Mouse (Mus musculus) midbrain, postnatal 0 days (tissue): ENCODE results near the gene Pcdh19. TPM values are rescaled to one million over a fixed set of nuclear protein-coding genes. Genes with fewer than 3 reads are reported as not detected.

Experiments used
- ATAC-seq: fragments of 200-750 bp; cut with Nextera tagmentation; 2 replicates; pipeline ENCODE4 v1.8.0; 2017; ENCODE audit warnings: moderate number of reproducible peaks, mild to moderate bottlenecking, moderate TSS enrichment, moderate library complexity; ENCODE audit not compliant: low FRiP score
- DNase-seq: peaks from one replicate; pipeline ENCODE4 v3.0.0-alpha.2; 2015; ENCODE audit warnings: low spot score
- H3K27ac ChIP-seq: fragments of 300-500 bp; sonication (generic); 2 replicates; pipeline ENCODE4 v1.5.1; 2014; ENCODE audit warnings: low read depth, mild to moderate bottlenecking, low read length, mixed read lengths
- H3K27me3 ChIP-seq: fragments of 300-500 bp; sonication (generic); 2 replicates; pipeline ENCODE4 v1.6.1; 2014; ENCODE audit warnings: low read length, control low read depth, mixed read lengths; ENCODE audit not compliant: insufficient read depth
- H3K36me3 ChIP-seq: fragments of 300-500 bp; sonication (generic); 2 replicates; pipeline ENCODE4 v1.6.1; 2014; ENCODE audit warnings: low read length, control low read depth, mixed read lengths; ENCODE audit not compliant: insufficient read depth
- H3K4me1 ChIP-seq: fragments of 300-500 bp; sonication (generic); 2 replicates; pipeline ENCODE4 v1.6.1; 2014; ENCODE audit warnings: mild to moderate bottlenecking, control low read depth, antibody characterized with exemption, low read length, mixed read lengths; ENCODE audit not compliant: insufficient read depth
- H3K4me2 ChIP-seq: fragments of 300-500 bp; sonication (generic); 2 replicates; pipeline ENCODE4 v1.6.1; 2014; ENCODE audit warnings: low read depth, mild to moderate bottlenecking, low read length, mixed read lengths; ENCODE audit not compliant: poor library complexity, severe bottlenecking
- H3K4me3 ChIP-seq: fragments of 300-500 bp; sonication (generic); 2 replicates; pipeline ENCODE4 v1.5.1; 2014; ENCODE audit warnings: low read depth, mild to moderate bottlenecking, low read length, moderate library complexity
- H3K9ac ChIP-seq: fragments of 300-500 bp; sonication (generic); replicated peaks from 2 replicates; pipeline ENCODE4 v1.6.1; 2014; ENCODE audit warnings: mild to moderate bottlenecking, low read length, moderate library complexity, mixed read lengths; ENCODE audit not compliant: poor library complexity, severe bottlenecking
- H3K9me3 ChIP-seq: fragments of 300-500 bp; sonication (generic); 2 replicates; pipeline ENCODE4 v1.6.1; 2016; ENCODE audit warnings: low read length, control low read depth
- CTCF ChIP-seq: IDR thresholded peaks from 2 replicates; pipeline ENCODE4 v1.5.1; 2016; ENCODE audit warnings: antibody characterized with exemption, mild to moderate bottlenecking
- WGBS: fragments of 180-500 bp; shearing (Covaris S2); extraction: QIAGEN DNeasy Blood & Tissue Kit; methylation state at CpG from one replicate; pipeline ENCODE4 v1.1.7; 2014; 5-methylcytosine and 5-hydroxymethylcytosine counted together
- polyA plus RNA-seq: library from polyadenylated mRNA; unstranded; fragments of >200 nt; fragmentation: Nextera tagmentation; extraction: Ambion mirVana; gene quantifications from 2 replicates; pipeline ENCODE4 v1.2.1, GENCODE M21; 2015
- total RNA-seq: library from RNA; depleted of rRNA; stranded (reverse); fragments of >200 nt; gene quantifications from 2 replicates; pipeline ENCODE4 v1.2.3, GENCODE M21; 2014

Pcdh19 gene
- total and polyA plus RNA-seq, 2 experiments from 2014 or later, result 36.7 to 74.5 TPM

- 27% methylated on average over 3 of the region's 3 CpGs for WGBS
- H3K9ac ChIP-seq, result 0 out of 2 replicates have a peak overlapping the region, but pooled peaks have one; percentile 13
- H3K4me1 ChIP-seq, result no peaks in the 10 kb centered on the region
- ATAC-seq (no peak), DNase-seq (peak; percentile 44)
- H3K4me3 ChIP-seq, result peak overlapping the region; percentile 59
- H3K9me3 ChIP-seq, result no peaks in the 10 kb centered on the region
- no peak overlapping the region for H3K27ac ChIP-seq
- peak overlapping the region; percentile 84 for H3K4me2 ChIP-seq
- no peaks in the 10 kb centered on the region for H3K36me3 ChIP-seq
- TF ChIP-seq CTCF, result peak; percentile 45
- H3K27me3 ChIP-seq, result no peaks in the 10 kb centered on the region
These were observed 4.8 kb downstream of the Pcdh19 start for GRCm38 (mm10) chrX:133683961-133684360.

GRCm38 (mm10) chrX:133675121-133675520 lies 13.7 kb downstream of the Pcdh19 start:
- Histone ChIP-seq H3K9me3 (no peaks in the 10 kb centered on the region), H3K4me1 (no peaks in the 10 kb centered on the region), H3K27me3 (no peaks in the 10 kb centered on the region), H3K4me3 (no peak overlapping the region), H3K9ac (no peak overlapping the region), H3K36me3 (no peaks in the 10 kb centered on the region), H3K4me2 (no peak overlapping the region), H3K27ac (no peak overlapping the region)
- DNase-seq (no peak), ATAC-seq (no peak)
- 31% methylated on average over 2 of the region's 2 CpGs for WGBS
- no peak for TF ChIP-seq CTCF

GRCm38 (mm10) chrX:133673796-133674195 lies 15.0 kb downstream of the Pcdh19 start:
- Histone ChIP-seq H3K9me3 (no peaks in the 10 kb centered on the region), H3K4me2 (no peak overlapping the region), H3K27me3 (no peaks in the 10 kb centered on the region), H3K36me3 (no peaks in the 10 kb centered on the region), H3K27ac (no peak overlapping the region), H3K4me3 (no peak overlapping the region), H3K9ac (no peak overlapping the region), H3K4me1 (no peaks in the 10 kb centered on the region)
- WGBS, result 31% methylated on average over 3 of the region's 3 CpGs
- DNase-seq (no peak), ATAC-seq (no peak)
- no peak for TF ChIP-seq CTCF

- WGBS, result 68% methylated on average over 5 of the region's 5 CpGs
- Histone ChIP-seq H3K4me2 (no peak overlapping the region), H3K9ac (no peak overlapping the region)
These were observed 28.7 kb downstream of the Pcdh19 start for GRCm38 (mm10) chrX:133660111-133660510.

GRCm38 (mm10) chrX:133657308-133658302 lies 31.2 kb downstream of the Pcdh19 start:
- ATAC-seq (no peak), DNase-seq (peak; percentile 33)
- WGBS, result 22% methylated on average over 8 of the region's 9 CpGs
- peak overlapping the region; percentile 18; the same call in 1 of the 2 replicates for H3K4me2 ChIP-seq
- H3K9me3 ChIP-seq, result no peaks in the 10 kb centered on the region
- no peak overlapping the region for H3K9ac ChIP-seq
- H3K36me3 ChIP-seq, result no peaks in the 10 kb centered on the region
- peak; percentile 76 for TF ChIP-seq CTCF
- H3K4me1 ChIP-seq, result no peaks in the 10 kb centered on the region
- H3K4me3 ChIP-seq, result no peak overlapping the region
- no peaks in the 10 kb centered on the region; the same call in 1 of the 2 replicates for H3K27me3 ChIP-seq
- no peak overlapping the region for H3K27ac ChIP-seq

More at GRCm38 (mm10) chrX:133660111-133660510, 28.7 kb downstream of the Pcdh19 start:
- Histone ChIP-seq H3K4me3 (no peak overlapping the region), H3K4me1 (no peaks in the 10 kb centered on the region), H3K9me3 (no peaks in the 10 kb centered on the region), H3K27me3 (no peaks in the 10 kb centered on the region; the same call in 1 of the 2 replicates), H3K36me3 (no peaks in the 10 kb centered on the region), H3K27ac (no peak overlapping the region)
- ATAC-seq (no peak), DNase-seq (no peak)
- no peak for TF ChIP-seq CTCF
